Mouse (Mus musculus): ENCODE data around the gene Mief1. TPM values are rescaled to one million over a fixed set of nuclear protein-coding genes. Genes with fewer than 3 reads are reported as not detected.

Gene Mief1
- total RNA-seq, 2 experiments from 2014 or later, result 18.2 to 21.4 TPM

- peak; percentile 86 for ATAC-seq (replicated peaks; ENCODE audit: poor library complexity)
Observed at GRCm38 (mm10) chr15:80225796-80226195, 8.0 kb upstream of the Mief1 start.

- no peak for ATAC-seq (replicated peaks; ENCODE audit: poor library complexity)
Observed at GRCm38 (mm10) chr15:80228071-80228800, 5.6 kb upstream of the Mief1 start.

- no peak for ATAC-seq (replicated peaks; ENCODE audit: poor library complexity)
Observed at GRCm38 (mm10) chr15:80232331-80232730, 1.5 kb upstream of the Mief1 start.

- ATAC-seq (replicated peaks; ENCODE audit: poor library complexity), result no peak
Observed at GRCm38 (mm10) chr15:80233053-80233452, 765 bp upstream of the Mief1 start.

- no peak for ATAC-seq (replicated peaks; ENCODE audit: poor library complexity)
Observed at GRCm38 (mm10) chr15:80235535-80235934, 1.7 kb downstream of the Mief1 start, which contains the start of gene AC140267.1. TSS of gene AC140267.1 (plus strand) at chr15:80235835.

- no peak for ATAC-seq (replicated peaks; ENCODE audit: poor library complexity)
Observed at GRCm38 (mm10) chr15:80248135-80248534, 14.3 kb downstream of the Mief1 start.

GRCm38 (mm10) chr15:80248596-80248995, 14.8 kb downstream of the Mief1 start:
- no peak for ATAC-seq (replicated peaks; ENCODE audit: poor library complexity)

- ATAC-seq (replicated peaks; ENCODE audit: poor library complexity), result no peak
Observed at GRCm38 (mm10) chr15:80249672-80250071, 15.9 kb downstream of the Mief1 start.

GRCm38 (mm10) chr15:80250586-80250985, 16.8 kb downstream of the Mief1 start:
- peak; percentile 24 for ATAC-seq (replicated peaks; ENCODE audit: poor library complexity)

GRCm38 (mm10) chr15:80253530-80253929, 19.7 kb downstream of the Mief1 start:
- ATAC-seq (replicated peaks; ENCODE audit: poor library complexity), result no peak

- no peak for ATAC-seq (replicated peaks; ENCODE audit: poor library complexity)
Observed at GRCm38 (mm10) chr15:80254207-80254606, 20.4 kb downstream of the Mief1 start.

GRCm38 (mm10) chr15:80254847-80255645, 21.2 kb downstream of the Mief1 start, which contains the start of gene Atf4:
TSS of gene Atf4 (plus strand) at chr15:80255184.
- ATAC-seq (replicated peaks; ENCODE audit: poor library complexity), result peak; percentile 80

- peak; percentile 29 for ATAC-seq (replicated peaks; ENCODE audit: poor library complexity)
Observed at GRCm38 (mm10) chr15:80255646-80256121, 21.9 kb downstream of the Mief1 start.

- no peak for ATAC-seq (replicated peaks; ENCODE audit: poor library complexity)
Observed at GRCm38 (mm10) chr15:80256242-80256641, 22.4 kb downstream of the Mief1 start.

GRCm38 (mm10) chr15:80256656-80257601, 23.1 kb downstream of the Mief1 start:
- ATAC-seq (replicated peaks; ENCODE audit: poor library complexity), result no peak

- ATAC-seq (replicated peaks; ENCODE audit: poor library complexity), result no peak
Observed at GRCm38 (mm10) chr15:80257602-80258239, 23.9 kb downstream of the Mief1 start.

GRCm38 (mm10) chr15:80258240-80259170, 24.7 kb downstream of the Mief1 start:
- ATAC-seq (replicated peaks; ENCODE audit: poor library complexity), result 0 out of 2 replicates have a peak, but pooled peaks have one; percentile 15

- no peak for ATAC-seq (replicated peaks; ENCODE audit: poor library complexity)
Observed at GRCm38 (mm10) chr15:80259406-80260045, 25.7 kb downstream of the Mief1 start.

GRCm38 (mm10) chr15:80260677-80261076, 26.9 kb downstream of the Mief1 start:
- peak; percentile 46 for ATAC-seq (replicated peaks; ENCODE audit: poor library complexity)
